Mouse (Mus musculus) T-helper 1 cell (primary cell): ENCODE results near the gene Crebbp.
"Not testable (repeated sequence)": the region's sequence is repeated elsewhere in the genome, so short reads cannot be mapped to it uniquely, and the experiment has no call there.

Experiments
- in situ Hi-C: fragments of 300-600 bp; cut with MboI, MseI; formaldehyde crosslinking; loops from one replicate; pipeline ENCODE4 v1.15.1; 2025; ENCODE audit warnings: high pct_unique_total_duplicates

The Crebbp gene

DNA sequence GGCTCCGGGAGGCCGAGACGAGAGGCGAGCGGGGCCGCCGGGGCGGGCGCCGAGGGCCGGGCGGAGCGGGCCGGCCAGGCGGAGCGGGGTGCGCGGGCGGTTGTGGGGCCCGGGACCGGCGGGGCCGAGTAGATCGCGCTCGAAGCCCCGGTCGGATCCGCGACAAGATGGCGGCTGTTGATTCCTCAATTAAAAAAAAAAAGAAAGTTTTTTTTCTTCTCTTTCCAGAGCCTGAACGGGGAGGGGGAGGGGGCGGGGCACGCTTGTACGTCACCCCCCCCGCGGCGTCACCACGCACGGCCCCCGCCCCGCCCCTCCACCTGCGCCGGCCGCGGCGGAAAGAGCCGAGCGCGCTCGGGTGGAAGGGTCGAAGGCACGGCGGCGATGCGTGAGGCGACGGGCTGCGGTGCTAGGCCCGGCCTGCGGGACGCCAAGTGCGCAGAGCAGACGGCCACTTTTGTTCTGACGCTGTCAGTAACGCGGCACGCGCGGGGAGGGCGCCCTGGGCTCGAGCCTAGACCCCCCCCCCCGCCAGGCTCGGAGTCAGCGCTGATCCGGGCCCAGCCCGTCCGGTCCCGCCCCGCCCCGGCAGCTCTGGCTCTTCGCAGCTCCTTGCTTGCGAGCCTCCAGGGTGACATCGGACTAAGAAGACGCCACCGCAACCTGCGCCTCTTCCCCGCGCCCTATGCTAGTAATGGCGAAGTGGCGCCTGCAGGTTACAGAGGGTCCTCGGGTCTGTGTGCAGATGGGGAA, at the start of gene Crebbp:
TSS of gene Crebbp (minus strand) at position 199 of the 753 bp plus-strand sequence.
- in situ Hi-C loops, result no loop called here

DNA sequence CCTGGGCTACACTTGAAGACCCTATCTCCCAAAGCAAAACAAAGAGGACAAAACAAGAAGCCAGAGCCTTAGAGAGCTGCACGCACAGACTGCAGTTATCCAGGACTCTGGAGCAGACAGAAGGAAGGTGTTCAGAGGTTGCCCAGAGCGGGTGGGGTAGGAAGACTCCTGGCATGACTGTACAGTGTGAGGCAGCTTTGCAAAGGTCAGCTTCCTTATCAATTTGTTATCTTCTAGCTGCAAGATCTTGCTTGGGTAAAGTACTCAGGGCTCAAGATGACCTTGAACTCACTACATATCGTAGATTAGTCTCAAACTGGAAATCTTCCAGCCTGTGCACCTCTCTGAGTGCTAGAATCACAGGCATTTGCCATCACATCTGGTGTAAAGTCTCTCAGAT, 49.7 kb upstream of the Crebbp start:
- in situ Hi-C loops, result no loop called here

- in situ Hi-C loops, result no loop called here
Measured at GRCm38 (mm10) chr16:4257546-4257945, 43.7 kb upstream of the Crebbp start.

DNA sequence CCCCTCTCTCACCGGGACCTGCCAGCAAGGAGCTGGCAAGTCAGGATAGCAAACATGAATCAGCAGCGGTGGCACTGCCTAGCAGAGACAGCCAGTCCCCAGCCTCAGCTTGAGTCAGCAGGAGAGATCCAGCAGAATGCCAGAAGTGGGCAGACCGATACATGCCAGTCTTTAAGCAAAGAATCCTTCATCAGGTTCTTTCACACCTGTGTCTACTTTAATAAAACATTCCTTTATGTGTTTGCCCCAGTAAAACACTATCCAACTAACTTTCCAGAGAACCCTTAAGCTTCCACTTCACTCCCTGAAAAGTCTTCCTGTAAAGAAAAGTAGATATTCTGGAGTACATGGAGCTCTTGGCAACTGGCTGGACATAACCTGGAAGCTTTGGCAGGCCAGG, 35.0 kb upstream of the Crebbp start:
- in situ Hi-C loops, result no loop called here

GRCm38 (mm10) chr16:4245241-4245640, 31.4 kb upstream of the Crebbp start:
- in situ Hi-C loops, result not testable (repeated sequence)

DNA sequence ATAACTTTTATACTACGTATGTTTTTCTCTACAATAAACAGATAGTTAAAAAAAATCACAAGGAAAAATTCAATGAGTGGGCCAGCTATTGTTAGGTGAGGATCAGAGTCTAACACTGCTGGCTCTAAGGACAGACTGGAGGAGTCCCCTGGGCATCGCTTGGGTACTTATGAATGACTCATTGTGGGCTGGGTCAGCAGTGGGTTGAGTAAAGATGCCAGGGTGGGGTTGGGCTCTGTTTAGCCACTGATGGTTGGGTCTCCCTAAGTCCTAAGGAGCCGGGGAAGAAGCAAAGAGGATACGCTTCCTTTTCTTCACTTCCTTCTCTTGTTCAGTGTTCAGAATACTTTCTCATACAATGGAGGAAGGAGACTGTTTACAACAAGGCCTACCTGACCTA, 22.3 kb upstream of the Crebbp start:
- in situ Hi-C loops, result no loop called here

GRCm38 (mm10) chr16:4235587-4235986, 21.8 kb upstream of the Crebbp start:
- in situ Hi-C loops, result no loop called here

GRCm38 (mm10) chr16:4225841-4226240, 12.0 kb upstream of the Crebbp start:
- in situ Hi-C loops, result no loop called here

- in situ Hi-C loops, result no loop called here
Measured at GRCm38 (mm10) chr16:4214631-4215240, 939 bp upstream of the Crebbp start.

GRCm38 (mm10) chr16:4212963-4213798, 616 bp downstream of the Crebbp start:
- in situ Hi-C loops, result no loop called here

GRCm38 (mm10) chr16:4212167-4212962, 1.4 kb downstream of the Crebbp start:
- in situ Hi-C loops, result no loop called here

DNA sequence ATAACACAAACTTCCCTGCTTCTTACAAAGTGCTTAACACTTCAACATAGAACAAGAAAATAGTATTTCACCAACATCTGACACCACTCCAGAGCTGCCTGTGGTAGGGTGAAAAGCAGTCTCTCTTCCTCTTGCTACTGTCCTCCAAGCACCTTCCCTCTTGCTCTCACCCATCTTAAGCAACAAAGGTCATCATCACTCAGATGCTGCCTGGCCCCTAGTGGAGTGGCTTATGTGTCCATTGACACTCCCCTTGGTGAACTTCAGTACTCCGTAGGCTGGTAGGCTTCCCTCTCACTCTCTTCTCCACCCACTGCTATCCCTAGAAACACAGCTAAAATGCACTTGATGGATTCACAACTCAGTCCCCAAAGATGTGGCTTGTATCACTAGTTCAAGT, 3.5 kb downstream of the Crebbp start:
- in situ Hi-C loops, result no loop called here

DNA sequence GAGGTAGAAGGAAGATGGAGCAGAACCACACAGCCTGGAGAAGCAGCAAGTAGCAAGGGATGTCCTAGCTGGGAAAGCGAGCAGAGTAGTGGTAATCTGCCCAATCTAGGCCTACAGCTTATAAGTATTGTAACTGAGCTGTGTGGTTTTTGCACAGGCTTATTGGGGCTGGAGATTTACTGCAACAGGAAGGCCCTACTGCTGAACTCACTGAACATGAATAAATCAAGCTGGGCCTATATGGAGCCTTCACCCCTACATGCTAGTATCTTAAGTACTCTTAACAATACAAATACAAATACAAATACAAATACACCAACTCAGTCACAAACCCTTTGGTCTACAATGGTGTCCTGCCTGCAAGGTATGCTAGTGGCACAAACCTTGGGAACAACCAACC, 10.2 kb downstream of the Crebbp start:
- in situ Hi-C loops, result no loop called here

DNA sequence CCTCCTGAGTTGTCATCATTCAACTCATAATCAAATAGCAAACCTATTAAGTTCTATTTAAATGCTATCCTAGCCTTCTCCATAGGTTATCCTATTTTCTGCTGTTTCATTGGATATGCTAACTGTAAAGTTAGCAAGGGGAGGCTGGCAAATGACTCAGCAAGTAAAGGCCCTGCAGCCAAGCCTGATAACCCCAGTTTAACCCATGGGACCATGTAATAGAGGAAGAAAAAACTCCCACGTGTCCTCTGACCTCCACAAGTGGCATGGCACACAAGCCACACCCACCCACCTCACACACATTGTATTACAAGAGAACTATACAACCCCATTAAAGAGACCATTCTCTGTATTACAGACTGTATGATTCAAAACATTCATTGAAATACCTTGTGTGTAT, 13.8 kb downstream of the Crebbp start:
- in situ Hi-C loops, result no loop called here

DNA sequence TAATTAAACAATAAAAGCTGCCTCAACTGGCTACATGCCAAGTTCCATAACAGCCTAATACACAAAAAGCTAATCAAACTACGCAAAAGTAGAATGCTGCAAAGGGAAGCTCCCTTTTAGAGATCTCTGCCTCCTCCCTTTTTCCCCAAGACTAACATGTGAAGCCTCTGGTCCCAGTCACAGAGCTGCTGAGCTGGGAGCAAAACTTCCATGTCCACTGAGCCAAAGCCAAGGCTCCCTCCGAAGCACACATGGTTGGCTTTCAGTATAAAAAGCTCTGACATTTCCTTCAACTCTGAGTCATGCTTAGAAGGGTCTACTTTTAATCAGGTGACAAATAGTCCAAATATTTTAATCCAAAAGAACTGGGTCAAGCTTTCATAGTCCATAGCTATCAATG, 14.2 kb downstream of the Crebbp start:
- in situ Hi-C loops, result no loop called here

- in situ Hi-C loops, result no loop called here
Measured at GRCm38 (mm10) chr16:4198004-4198403, 15.8 kb downstream of the Crebbp start.

DNA sequence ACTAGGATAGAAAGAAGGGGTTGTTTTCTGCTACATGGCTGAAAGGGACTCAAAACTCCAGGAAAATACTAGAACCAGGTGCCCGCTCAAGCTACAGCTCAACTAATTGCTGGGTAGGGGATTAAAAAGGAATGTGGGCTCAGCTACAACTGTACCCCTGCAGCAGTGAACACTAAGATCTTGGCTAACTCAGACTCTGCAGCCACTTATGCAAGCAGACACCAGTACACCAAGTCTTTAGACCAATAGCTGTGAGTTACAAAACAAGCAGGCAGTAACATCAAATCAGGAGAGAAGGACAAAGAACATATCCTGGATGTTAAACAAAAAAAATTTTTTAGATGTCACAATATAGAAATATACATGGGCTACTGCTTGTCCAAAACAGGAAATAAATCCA, 23.6 kb downstream of the Crebbp start:
- in situ Hi-C loops, result no loop called here

- in situ Hi-C loops, result no loop called here
Measured at GRCm38 (mm10) chr16:4175134-4175533, 38.7 kb downstream of the Crebbp start.

DNA sequence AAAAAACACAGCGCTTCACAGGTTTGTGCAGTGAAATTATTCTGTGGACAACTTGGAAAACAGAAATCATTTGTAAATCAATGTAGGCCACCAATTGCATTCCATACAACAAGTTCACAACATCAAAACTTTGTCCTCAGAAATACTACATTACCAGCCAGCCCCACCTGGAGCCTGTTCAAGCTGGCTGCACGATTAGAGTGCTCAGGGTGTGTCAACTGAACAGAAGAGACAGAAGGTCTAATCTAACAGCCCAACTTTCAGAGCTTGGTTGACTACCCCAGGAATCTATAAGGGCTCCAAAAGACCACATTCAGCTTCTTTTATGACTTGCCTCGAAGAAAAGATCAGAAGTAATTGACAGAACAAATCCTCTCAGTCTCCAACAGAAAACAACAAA, 44.3 kb downstream of the Crebbp start:
- in situ Hi-C loops, result no loop called here

GRCm38 (mm10) chr16:4168476-4168875, 45.3 kb downstream of the Crebbp start:
- in situ Hi-C loops, result no loop called here

DNA sequence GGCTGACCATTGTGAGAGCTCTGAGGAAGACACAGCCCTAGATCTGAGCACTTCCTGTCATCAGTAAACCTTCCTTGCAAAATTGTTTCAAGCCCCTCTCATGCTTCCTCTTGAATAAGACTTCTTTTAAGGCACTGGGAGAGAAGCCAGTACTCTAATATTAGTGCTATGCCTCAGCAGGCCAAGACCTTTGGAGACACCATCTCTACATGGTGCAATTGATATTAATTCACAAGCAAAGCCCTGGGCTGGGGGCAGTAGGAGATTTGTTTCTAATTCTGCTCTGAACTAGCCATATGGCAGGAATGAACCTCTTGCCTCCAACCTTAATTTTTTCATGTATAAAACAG, 52.9 kb downstream of the Crebbp start:
- in situ Hi-C loops, result no loop called here
